Mouse (Mus musculus) layer of hippocampus, adult 9-11 months (tissue): ENCODE results near the gene Aldh1a3.
A peak's percentile ranks its signal among the peaks of the same experiment; 100 is the strongest.

Source experiments
- DNase-seq: peaks from one replicate; pipeline ENCODE4 v3.0.0; 2022

Gene Aldh1a3

DNA sequence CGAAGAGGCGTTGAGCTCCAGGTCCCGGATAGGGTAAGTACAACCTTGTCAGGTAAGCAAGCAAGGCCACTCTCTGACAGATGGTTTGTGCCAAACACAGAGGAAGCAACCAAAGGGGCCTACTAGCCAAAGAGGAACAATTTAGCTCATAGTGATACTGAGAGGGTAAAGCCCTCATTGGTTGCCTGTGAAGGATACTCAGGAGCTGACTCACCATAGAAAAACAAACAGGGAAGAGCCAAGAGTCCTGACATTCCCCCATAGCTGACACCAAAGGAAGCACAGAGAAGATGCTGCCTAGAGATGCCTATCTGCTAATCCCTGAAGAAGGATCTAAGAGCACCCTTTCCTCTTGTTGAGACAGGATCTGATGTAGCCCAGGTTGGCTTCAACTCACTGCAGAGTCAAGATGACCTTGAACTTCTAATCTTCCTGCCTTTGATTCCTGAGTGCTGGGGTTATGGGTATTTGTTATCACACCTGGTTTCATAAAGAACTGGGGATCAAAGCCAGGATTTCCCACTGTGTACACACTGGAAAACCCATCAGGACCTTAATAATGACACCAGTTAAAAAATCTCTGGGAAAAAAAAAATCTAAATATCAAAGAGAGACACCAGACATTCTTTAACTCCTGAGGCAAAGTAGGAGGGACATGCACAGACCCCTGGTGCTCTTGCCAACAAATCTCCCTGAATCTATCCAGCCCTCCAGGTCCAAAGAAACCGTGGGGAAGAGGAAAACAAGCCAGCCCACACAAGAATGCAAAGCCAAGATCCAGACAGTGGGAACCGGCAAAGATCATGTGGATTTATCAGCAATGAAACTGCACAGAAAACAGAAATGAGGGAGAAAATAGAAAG is 58.0 kb downstream of the Aldh1a3 start:
- no peak for DNase-seq

DNA sequence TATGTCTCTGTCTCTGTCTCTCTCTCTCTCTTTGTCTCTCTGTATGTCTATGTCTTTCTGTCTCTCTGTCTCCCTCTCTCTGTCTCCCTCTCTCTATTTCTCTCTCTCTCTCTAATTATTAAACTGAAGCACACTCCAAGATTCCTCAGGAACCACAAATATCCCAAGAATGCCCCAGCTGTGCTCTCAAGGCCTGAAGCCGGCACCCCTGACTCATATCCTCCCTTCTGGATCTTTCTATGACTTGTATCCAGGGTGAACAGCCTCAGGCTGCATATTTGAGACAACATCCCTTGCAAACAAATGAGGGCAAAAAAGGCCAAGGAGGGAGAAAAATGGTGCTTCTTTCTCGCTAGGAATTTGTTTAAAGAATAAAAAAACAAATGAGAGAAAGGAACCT is 61.4 kb downstream of the Aldh1a3 start, which contains the start of gene Gm10974:
Gene Gm10974 (plus strand): TSS at position 2 of the 400 bp plus-strand sequence.
- DNase-seq, result no peak

DNA sequence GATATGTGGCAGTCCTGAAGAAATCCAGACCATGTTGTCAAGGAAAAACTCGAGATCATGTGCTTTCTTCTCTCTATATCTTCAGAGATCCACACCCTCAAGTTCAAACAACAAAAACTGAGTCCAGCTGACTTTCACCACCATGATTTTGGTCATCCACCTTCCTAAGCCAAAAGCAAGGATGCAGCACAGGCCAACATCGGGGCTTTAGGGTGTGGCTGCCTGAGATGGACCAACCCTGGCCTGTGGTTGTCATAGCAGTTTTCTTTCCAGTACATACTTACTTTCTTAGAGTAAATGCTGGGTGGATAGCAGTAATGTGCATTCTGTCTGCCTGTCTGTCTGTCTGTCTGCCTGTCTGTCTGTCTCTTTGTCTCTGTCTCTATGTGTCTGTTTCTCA is 61.9 kb downstream of the Aldh1a3 start:
- DNase-seq, result no peak

DNA sequence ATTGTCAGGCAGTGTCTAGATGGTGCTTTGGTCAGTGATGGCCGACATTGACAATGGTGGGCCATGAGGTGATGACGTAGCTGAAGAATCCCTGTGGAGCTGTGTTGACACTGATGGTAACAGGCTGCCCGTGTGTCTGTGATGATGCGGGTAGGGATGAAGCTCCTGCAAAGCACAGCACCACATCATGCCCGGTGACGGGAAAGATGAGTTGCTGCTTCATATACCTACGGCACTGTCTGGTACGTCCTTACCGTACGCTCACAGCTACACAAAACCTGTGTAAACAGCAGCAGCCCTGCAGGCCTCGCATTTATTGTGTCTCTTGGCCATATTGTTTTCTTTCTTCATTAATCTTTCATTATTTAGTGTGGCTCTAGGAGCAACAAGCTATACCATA is 62.8 kb downstream of the Aldh1a3 start:
- DNase-seq, result no peak

DNA sequence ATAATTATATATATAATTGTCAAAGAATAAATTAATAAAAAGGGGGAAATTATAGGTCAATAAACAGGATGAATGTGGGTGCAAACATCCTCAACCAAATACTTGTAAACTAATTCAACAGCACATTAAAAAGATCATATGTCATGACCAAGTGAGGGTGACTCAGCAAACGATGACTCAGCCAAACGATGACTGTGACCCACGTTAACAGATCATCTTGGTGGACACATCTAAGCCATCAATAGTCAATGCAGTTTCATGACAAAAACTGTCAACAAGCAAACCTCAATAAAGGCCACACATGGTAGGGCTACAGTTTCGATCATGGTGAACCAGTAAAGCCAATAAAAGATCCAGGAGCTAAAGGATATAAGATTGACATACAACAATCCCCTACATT is 68.3 kb downstream of the Aldh1a3 start:
- DNase-seq, result no peak

DNA sequence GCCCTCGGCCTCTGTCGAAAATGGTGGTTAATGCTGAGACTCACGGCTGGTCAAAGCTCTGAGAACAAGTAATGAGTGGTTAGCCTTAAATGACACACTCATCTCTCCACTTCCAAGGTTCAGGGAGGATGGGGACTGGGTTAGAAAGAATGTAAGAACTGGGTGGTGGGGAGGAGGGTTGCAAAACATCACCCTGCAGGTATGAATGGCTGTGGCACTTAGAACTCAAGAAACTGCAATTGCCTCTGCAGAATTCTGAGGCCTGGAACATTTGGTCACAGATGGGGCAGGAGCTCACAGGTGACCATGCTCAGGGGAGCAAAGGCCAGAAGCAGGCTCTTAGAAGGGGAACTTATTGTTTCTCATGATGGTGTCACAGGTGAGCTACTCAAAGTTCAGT is 68.9 kb downstream of the Aldh1a3 start:
- DNase-seq, result no peak

DNA sequence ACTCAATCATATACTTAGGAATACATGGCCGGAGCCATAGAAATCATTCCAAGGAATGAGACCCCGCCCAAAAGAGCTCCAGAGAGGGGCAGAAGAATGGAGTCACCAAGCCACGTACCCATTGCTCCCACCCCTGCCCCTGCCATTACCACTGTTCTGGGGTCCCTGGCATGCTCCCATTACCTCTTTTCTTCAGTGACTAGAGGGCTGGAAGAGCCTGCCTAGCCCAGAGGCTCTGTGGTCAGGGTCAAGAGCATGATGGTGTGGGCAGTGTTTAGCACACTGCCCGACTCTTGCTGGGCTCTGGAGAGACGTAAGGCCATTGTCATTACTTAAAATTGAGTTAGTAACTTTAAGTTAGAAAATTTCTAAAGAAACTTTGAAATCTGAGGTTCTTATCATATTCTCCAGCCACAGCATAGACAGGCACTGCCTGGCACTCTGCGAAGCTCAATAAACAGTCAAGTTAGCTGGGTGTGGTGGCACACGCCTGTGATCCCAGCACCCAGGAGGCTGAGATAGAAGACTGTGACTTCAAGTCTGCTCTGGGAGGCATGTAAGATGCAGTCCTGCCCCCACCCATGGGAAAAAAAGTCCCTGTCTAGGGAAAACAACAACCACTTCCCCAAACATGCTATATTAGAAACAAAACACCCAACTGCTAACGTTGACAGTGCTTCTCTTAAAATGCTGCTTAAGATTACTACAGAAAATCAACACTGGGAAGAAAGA is 71.4 kb downstream of the Aldh1a3 start:
- DNase-seq, result no peak

DNA sequence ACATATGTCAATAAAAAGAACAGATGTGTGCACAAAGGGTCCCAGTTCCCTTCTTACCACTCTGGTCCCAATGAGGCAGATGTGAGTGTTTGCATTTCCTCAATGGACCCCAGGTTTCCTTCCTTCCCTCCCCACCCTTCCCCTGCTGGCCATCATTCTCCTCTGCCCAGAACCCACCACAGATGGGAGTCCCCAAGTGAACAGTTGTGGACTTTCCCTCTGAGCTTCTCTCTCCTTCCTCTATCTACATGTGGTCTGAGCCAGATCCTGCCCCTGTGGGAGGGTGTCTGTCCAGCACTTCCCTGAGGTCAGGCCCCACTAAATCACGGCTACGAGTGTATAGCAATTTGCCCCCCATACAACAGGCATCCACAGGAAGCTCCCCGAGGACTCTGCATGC is 72.4 kb downstream of the Aldh1a3 start:
- no peak for DNase-seq

DNA sequence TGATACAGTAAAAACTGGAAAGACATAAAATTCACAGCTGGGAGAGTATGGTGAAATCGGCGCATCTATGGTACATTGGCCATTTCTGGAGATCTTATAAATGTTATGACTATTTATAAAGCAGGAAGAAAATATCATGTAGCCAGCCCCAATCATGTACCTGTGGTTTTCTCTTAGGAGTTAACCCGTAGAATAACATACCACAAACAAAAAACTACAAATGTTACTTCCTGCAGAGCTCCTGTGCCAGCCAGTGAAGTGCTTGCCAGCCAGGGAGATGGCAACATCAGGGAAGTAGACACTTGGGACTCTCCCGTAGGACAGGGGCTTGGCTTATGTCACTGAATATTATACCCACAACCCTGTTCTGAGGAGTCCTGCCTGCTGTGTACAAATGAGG is 76.2 kb downstream of the Aldh1a3 start:
- no peak for DNase-seq

DNA sequence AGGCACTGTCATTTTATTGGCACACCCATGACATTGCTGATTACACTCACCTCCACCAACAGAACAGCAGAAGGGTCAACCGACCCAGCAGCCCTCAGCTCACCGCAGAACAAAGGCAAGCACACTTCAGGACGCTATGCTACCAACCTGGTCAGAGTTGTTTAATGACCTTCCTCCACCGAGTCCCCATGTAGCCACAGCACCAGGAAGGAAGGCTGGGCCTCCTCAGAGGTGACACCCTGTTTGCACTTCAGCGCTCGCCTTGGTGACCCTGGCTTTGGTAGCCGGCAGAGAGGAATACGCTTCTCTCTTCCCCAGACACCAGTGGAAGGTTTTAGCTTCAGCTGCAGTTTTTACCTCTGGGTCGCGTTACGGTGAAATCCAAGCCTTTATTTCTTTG is 77.6 kb downstream of the Aldh1a3 start:
- DNase-seq, result no peak

DNA sequence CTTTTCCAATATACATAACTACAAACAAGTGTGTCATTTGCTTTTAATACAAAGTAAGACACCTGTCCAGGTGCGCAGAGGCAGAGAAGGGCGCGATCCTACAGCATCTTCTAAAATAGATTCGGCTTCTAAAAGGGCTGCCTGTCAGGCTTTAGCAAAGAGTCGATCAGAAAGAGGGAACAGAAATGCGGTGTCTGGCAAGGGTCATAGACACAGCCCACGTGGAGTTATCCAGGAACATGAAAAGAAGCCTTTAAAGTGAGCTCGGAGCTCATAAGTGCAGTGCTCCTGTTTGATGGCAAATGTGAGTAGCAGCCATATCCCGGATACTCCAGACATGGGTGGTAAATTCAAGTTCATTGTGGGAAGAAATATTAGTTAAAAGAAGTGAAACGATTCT is 78.7 kb downstream of the Aldh1a3 start:
- DNase-seq, result no peak

DNA sequence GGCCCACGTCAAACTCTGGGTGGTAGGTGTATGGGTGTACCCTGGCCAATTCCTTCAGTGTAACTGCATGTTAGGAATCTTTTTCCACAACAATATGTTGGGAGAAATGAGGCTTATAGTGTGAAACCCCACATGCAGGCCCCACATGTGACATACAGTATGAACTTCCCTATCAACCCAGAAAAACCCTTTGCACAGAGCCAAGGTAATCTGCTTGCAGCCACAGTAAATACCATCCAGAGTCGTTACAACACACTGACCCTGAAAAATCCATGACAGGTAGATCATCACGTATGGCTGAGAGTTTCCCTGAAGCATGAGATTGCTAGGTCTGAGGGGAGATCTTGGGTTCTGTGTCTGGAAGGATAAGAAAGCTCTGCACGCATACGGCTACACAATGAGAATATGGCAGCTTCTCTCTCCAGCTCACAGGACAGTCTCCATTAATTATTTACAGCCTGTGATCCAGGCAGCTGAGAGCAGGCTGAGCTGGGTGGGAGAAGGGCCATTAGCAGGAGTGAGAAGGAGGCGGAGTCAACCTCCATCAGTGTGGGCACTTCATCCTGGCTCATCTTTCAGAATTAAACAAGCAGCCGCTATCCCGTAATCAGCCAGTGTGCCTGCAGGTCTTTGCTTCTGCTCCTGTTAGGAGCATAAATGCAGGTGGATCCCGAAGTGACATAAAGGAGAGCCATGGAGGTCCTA is 80.2 kb downstream of the Aldh1a3 start:
- no peak for DNase-seq

DNA sequence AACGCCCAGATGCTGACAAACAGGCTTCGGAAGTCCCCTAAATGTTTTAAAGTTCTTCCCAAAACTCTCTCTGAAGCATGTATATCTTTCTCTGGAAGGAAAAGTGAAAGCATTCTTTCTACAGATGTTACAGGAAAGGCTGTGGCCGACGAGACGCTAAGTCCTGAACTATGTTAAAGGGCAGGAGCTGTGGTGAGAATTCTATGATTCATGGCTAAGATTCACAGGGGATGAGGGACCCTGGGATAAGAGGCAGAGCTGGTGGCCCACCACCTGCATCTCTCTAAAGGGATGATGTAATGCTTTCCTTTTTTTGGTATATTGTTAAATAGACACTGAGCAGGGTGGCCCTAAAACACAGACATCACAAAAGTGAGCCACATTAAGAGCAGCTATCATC is 84.0 kb downstream of the Aldh1a3 start:
- DNase-seq, result no peak

DNA sequence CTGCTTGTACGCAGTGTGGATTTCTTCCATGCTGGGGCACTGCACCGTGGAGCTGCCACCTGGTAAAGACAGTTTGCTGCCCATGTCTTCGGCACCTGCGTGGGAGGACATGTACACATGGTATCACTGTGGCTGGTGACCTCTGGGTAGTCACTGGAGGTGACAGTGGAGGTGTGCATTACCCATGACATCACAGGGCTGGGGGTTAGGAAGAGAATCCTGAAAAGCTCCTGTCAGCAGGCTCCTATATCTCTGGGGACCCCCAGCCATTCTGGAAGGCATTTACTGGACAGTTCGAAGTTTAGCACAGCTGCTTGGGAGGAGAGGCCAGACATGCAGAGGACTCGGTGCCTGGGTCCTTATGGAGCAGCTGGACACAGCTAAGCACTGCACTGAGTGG is 84.5 kb downstream of the Aldh1a3 start:
- no peak for DNase-seq

DNA sequence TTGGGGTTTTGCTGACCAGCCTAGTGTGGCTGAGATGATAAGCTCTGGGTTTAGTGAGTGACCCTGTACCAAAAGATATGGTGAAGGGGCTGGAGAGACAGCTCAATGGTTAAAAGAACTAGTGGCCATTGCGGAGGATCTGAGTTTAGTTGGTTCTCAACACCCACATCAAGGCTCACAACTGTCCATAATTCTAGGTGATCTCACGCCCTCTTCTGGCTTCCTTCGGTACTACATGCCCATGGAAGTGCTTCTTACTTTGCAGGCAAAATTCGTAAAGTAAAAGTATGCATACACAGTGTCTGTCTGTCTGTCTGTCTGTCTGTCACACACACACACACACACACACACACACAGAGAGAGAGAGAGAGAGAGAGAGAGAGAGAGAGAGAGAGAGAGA is 85.0 kb downstream of the Aldh1a3 start:
- DNase-seq, result peak; percentile 16
